Mouse (Mus musculus): Measurements from ENCODE around the gene Prkca. TPM values are rescaled to one million over a fixed set of nuclear protein-coding genes. Genes with fewer than 3 reads are reported as not detected.

Gene Prkca
- polyA plus RNA-seq (2015; fragmentation: Nextera tagmentation; extraction: Ambion mirVana), result 3.5 and 3.7 TPM in 2 replicates

GRCm38 (mm10) chr11:108343789-108344462, at the start of gene Prkca:
Gene Prkca (minus strand): TSS chr11:108343928.

DNA sequence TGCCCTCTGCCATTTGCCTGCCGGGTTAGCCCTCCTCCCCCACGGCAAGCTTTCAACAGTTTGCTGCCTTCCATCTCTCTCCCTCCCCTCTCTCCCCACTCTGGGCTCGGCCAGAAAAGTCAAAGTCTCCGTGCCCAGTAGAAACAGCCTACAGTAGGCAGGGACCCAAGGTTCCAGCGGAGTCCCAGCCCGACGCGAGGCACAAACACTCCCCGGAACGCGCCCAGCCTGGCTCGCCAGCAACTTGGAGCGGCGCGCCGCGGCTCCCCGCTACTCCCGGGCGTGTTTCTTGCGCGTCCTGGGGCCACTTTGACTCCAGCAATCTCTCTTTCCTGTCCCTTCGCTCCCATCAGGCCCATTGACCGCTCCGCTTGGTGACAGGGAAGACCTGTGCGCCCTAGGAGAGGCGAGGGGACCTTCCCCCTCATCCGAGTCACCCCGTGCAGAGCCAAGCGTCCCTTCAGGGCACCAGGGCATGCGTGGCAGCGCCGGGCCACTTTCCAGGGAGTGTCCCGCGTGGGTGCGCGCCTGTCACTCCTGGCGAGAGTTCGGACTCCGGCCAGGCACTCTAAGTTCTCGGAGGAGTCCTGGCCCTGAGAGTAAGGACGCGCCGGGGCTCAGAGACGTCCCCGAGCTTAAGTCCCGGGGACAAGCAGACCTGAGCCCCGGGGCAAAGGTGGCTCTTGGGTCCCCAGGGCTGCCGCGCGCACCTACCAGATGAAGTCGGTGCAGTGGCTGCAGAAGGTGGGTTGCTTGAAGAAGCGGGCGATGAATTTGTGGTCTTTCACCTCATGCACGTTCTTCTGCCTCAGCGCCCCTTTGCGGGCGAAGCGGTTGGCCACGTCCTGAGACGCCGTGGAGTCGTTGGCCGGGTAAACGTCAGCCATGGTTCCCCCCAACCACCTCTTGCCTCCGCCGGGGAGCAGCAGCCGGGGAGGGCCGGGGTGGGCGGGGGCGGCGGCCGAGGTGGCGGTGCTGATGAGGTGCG, 653 bp downstream of the Prkca start, which contains the start of gene Apoh:
TSS of gene Apoh (plus strand) at position 574 of the 988 bp plus-strand sequence.

DNA sequence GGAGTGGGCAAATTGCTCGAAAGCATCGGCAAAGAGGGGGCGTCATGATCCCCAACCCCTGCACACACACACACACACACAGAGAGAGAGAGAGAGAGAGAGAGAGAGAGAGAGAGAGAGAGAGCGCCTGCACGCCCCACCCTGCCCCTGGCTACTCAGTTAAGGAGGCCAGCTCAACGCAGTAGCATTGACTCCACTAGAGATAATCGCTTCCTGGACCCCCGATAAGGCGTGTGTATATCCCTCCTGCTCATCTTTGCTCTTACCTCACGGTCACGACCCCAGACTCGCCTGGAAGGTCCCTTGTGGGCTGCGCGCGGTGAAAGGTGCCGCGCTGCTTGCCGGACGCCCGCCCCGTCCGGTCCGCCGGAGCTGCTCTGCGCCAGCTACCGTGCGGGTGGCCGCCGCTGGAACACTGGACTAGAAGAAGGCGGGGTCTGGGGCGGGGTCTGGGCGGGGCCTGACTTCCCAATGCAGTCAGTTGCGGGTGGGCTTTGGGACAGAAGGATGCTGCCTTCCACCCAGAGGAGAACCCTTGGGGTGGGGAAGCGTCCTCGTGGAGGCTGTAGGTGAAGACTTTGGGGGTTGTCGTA, 429.0 kb downstream of the Prkca start, which contains the start of gene Cacng5:
TSS of gene Cacng5 (minus strand) at position 422 of the 593 bp plus-strand sequence.

Other genes starting within 250 kb of the Prkca start
- gene Apoh, start 574 bp downstream of the Prkca start, polyA plus RNA-seq (2015; fragmentation: Nextera tagmentation; extraction: Ambion mirVana), result 0.79 and 1.6 TPM in 2 replicates
- gene Cep112, start 81.3 kb upstream of the Prkca start, polyA plus RNA-seq (2015; fragmentation: Nextera tagmentation; extraction: Ambion mirVana), result 3.0 and 4.0 TPM in 2 replicates